Mouse (Mus musculus) heart, adult 2 months (tissue): ENCODE data around the gene Sh2b1. TPM values are rescaled to one million over a fixed set of nuclear protein-coding genes. Genes with fewer than 3 reads are reported as not detected.

Experiments used
- DNase-seq, 2 experiments: peaks; one replicate each; pipeline ENCODE4 v3.0.0; 2021
- H3K27ac ChIP-seq: fragments of 200-600 bp; 2 replicates; pipeline ENCODE4 v1.8.1; 2022
- H3K27me3 ChIP-seq: fragments of 200-500 bp; 2 replicates; pipeline ENCODE4 v1.6.1; 2012; ENCODE audit warnings: mild to moderate bottlenecking, low read length, inconsistent platforms, mixed read lengths; ENCODE audit not compliant: control insufficient read depth, insufficient read depth
- H3K36me3 ChIP-seq: fragments of 200-500 bp; 2 replicates; pipeline ENCODE4 v1.6.1; 2012; ENCODE audit warnings: low read length, inconsistent platforms; ENCODE audit not compliant: control insufficient read depth, insufficient read depth
- H3K4me1 ChIP-seq: fragments of 200-500 bp; 2 replicates; pipeline ENCODE4 v1.6.1; 2011; ENCODE audit warnings: low read length; ENCODE audit not compliant: control insufficient read depth, insufficient read depth
- H3K4me3 ChIP-seq: fragments of 200-600 bp; 2 replicates; pipeline ENCODE4 v1.8.1; 2022
- H3K79me2 ChIP-seq: fragments of 200-500 bp; replicated peaks from 2 replicates; pipeline ENCODE4 v1.6.1; 2012; ENCODE audit warnings: mild to moderate bottlenecking, inconsistent platforms, low read length, moderate library complexity, mixed read lengths; ENCODE audit not compliant: control insufficient read depth, insufficient read depth
- H3K9ac ChIP-seq: fragments of 200-500 bp; 2 replicates; pipeline ENCODE4 v1.6.1; 2012; ENCODE audit warnings: low read depth, mild to moderate bottlenecking, control low read depth, inconsistent platforms, low read length, mixed read lengths
- CTCF ChIP-seq: fragments of 200-600 bp; IDR thresholded peaks from 2 replicates; pipeline ENCODE4 v1.8.1; 2022; ENCODE audit warnings: antibody characterized with exemption, mild to moderate bottlenecking, moderate library complexity
- EP300 ChIP-seq: fragments of 200-500 bp; IDR thresholded peaks from 2 replicates; pipeline ENCODE4 v1.6.1; 2011; ENCODE audit warnings: low read depth, low read length, control low read depth; ENCODE audit not compliant: insufficient read depth
- POLR2A ChIP-seq: fragments of 200-500 bp; IDR thresholded peaks from 2 replicates; pipeline ENCODE4 v1.6.1; 2011; ENCODE audit warnings: mild to moderate bottlenecking, low read depth, low read length, control low read depth; ENCODE audit not compliant: insufficient read depth
- WGBS: fragments of 180-500 bp; shearing (Covaris S2); methylation state at CpG from one replicate; pipeline ENCODE4 v1.1.7; 2018; 5-methylcytosine and 5-hydroxymethylcytosine counted together
- intact Hi-C: fragments of 180-260 bp; cut with DNase I; formaldehyde crosslinking; loops from one replicate; pipeline ENCODE4 v1.15.1; 2025
- polyA plus RNA-seq: library from polyadenylated mRNA; depleted of rRNA; stranded (reverse); fragments of >200 nt; gene quantifications from 2 replicates; pipeline ENCODE4 v1.2.3, GENCODE M21; 2012
- total RNA-seq, 2 experiments: library from RNA; stranded (reverse); gene quantifications; 2 replicates each; pipeline ENCODE4 v1.2.3; 2021

The Sh2b1 gene
- total and polyA plus RNA-seq, 3 experiments: 42.5 to 58.2 (median 46.1) TPM

- WGBS: 20% methylated on average over 8 of the region's 8 CpGs
- DNase-seq: peak; percentile 57 to 65
These were observed 38.4 kb downstream of the Sh2b1 start for GRCm38 (mm10) chr7:126436851-126437250.

GRCm38 (mm10) chr7:126435801-126436200 lies 39.4 kb downstream of the Sh2b1 start:
- Histone ChIP-seq H3K4me1 (no peaks in the 10 kb centered on the region), H3K4me3 (no peak overlapping the region), H3K27me3 (no peaks in the 10 kb centered on the region), H3K9ac (no peak overlapping the region), H3K79me2 (no peaks in the 10 kb centered on the region), H3K36me3 (no peaks in the 10 kb centered on the region), H3K27ac (no peak overlapping the region)
- no peak for DNase-seq
- intact Hi-C loops: loop anchor here (2.0 kb wide), 1 partner anchor 37 kb away; no protein-coding TSS in a partner anchor
- WGBS: 80% methylated on average over 3 of the region's 3 CpGs
- no peak for TF ChIP-seq POLR2A
- no peak for TF ChIP-seq CTCF

More at GRCm38 (mm10) chr7:126436851-126437250, 38.4 kb downstream of the Sh2b1 start:
- Histone ChIP-seq H3K36me3 (no peaks in the 10 kb centered on the region), H3K4me1 (no peaks in the 10 kb centered on the region), H3K4me3 (no peak overlapping the region), H3K79me2 (no peaks in the 10 kb centered on the region), H3K9ac (no peak overlapping the region), H3K27ac (no peak overlapping the region), H3K27me3 (no peaks in the 10 kb centered on the region)
- TF ChIP-seq CTCF: peak; percentile 92
- 0 out of 2 replicates have a peak, but pooled peaks have one; percentile 37 for TF ChIP-seq EP300
- no peak for TF ChIP-seq POLR2A
- intact Hi-C loops: loop anchor here (2.0 kb wide), 1 partner anchor 38 kb away; no protein-coding TSS in a partner anchor

- Histone ChIP-seq H3K36me3 (no peaks in the 10 kb centered on the region), H3K27me3 (no peaks in the 10 kb centered on the region), H3K79me2 (no peaks in the 10 kb centered on the region), H3K9ac (no peak overlapping the region), H3K4me1 (no peaks in the 10 kb centered on the region), H3K27ac (no peak overlapping the region), H3K4me3 (no peak overlapping the region)
- WGBS: 84% methylated on average over 7 of the region's 7 CpGs
- intact Hi-C loops: no loop called here
- no peak for TF ChIP-seq EP300
- TF ChIP-seq POLR2A: no peak
- no peak for TF ChIP-seq CTCF
- DNase-seq: no peak
These were observed 40.5 kb downstream of the Sh2b1 start for GRCm38 (mm10) chr7:126434726-126435125.

GRCm38 (mm10) chr7:126430167-126430566 lies 45.1 kb downstream of the Sh2b1 start:
- DNase-seq: no peak
- H3K79me2 ChIP-seq: no peaks in the 10 kb centered on the region
- H3K9ac ChIP-seq: no peak overlapping the region
- TF ChIP-seq CTCF (no peak), EP300 (no peak), POLR2A (no peak)
- peaks cover 3% of the 10 kb centered on the region for H3K4me1 ChIP-seq
- no peak overlapping the region for H3K27ac ChIP-seq
- H3K36me3 ChIP-seq: no peaks in the 10 kb centered on the region
- H3K4me3 ChIP-seq: no peak overlapping the region
- intact Hi-C loops: no loop called here
- no peaks in the 10 kb centered on the region for H3K27me3 ChIP-seq

GRCm38 (mm10) chr7:126429503-126429898 lies 45.7 kb downstream of the Sh2b1 start:
- no peaks in the 10 kb centered on the region for H3K79me2 ChIP-seq
- 29% methylated on average over 15 of the region's 15 CpGs for WGBS
- intact Hi-C loops: loop anchor here (2.0 kb wide), 1 partner anchor 31 kb away; no protein-coding TSS in a partner anchor
- no peaks in the 10 kb centered on the region for H3K27me3 ChIP-seq
- H3K4me3 ChIP-seq: peak overlapping the region; percentile 67
- TF ChIP-seq EP300 (no peak), CTCF (no peak), POLR2A (no peak)
- H3K27ac ChIP-seq: peak overlapping the region; percentile 92
- H3K36me3 ChIP-seq: no peaks in the 10 kb centered on the region
- DNase-seq: no peak
- peak overlapping the region; percentile 88 for H3K9ac ChIP-seq
- peaks cover 3% of the 10 kb centered on the region for H3K4me1 ChIP-seq

DNA sequence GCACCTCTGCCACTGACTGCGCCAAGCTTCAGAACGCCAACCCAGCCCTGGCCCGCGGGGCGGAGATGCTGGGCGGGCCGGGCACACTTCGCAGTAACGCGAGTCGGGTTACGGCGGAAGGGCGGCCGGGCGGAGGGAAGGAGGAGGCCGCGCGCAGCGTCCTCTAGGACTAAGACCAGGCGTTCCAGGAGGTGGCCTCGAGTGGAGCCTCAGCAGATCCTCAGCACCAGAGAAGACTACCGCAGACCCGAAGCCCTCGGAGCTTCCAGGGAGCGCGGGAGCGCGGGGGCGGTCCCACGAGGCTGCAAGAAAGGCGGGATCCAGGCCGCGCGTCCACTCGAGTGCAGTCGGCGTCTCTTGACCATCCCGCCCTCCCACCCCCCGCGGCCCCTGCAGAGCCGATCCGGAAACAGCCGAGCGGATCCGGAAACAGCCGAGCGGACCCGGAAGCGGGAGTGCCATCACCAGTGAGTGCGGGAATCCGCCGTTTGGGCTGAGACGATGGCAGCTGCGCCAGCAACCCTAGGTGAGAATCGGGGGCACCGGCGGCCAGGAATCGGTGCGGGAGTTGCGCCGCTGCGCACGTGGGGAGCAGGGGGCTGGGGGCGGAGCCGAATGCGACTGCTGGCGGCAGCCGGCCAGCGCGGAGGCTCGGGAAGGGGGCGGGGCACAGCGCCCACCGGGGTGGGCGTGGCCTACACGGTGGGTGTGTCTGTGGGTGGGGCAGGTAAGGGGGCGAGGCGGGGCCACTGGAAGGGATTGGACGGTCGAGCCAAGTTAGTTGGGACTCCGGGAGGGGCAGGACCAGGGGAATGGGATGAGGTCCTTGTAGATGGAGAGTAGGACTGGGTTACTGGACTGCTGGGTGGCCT lies 46.4 kb downstream of the Sh2b1 start, which contains the start of gene Rabep2:
Gene Rabep2 (plus strand): TSS at position 129 of the 872 bp plus-strand sequence.
- TF ChIP-seq EP300: no peak
- peak; percentile 63; the same call in 1 of the 2 replicates for TF ChIP-seq POLR2A
- Histone ChIP-seq H3K4me1 (peaks cover 3% of the 10 kb centered on the region), H3K36me3 (no peaks in the 10 kb centered on the region), H3K27me3 (no peaks in the 10 kb centered on the region), H3K27ac (peak within 1 kb of the TSS; percentile 92), H3K9ac (peak within 1 kb of the TSS; percentile 88), H3K79me2 (no peaks in the 10 kb centered on the region), H3K4me3 (peak within 1 kb of the TSS; percentile 67)
- intact Hi-C loops: loop anchor here (2.0 kb wide), 1 partner anchor 30 kb away; no protein-coding TSS in a partner anchor
- under 1% methylated on average over 81 of the region's 82 CpGs for WGBS
- DNase-seq: peak; percentile 95 to 99
